In the genomic region with DNA sequence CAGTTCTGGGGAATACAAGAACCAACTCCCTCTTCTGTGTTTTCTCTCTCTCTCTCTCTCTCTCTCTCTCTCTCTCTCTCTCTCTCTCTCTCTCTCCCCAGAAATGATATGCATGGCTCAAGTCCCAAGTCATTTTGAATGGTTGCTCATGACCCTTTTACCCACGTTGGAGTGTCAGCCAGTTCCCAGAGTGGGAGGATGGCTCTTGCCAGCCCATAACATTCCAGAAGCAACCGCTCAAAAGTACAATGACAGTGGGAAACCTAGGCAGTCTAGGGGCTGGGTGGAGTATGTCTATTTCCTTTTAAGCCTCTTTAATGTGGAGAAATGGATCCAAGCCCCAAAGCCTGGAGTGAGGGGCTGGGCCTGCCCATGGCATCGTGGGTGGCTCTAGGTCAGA, we compare ENCODE assay signal across 16 mouse cellular contexts.
"Had no signal": no experiment of that assay in that cellular context is flagged by ENCODE, and none has a peak within 500 bp of the region (broad histone marks: within the 10 kb centered on the region; RNA-seq: fewer than 3 reads in every experiment).

No protein-coding gene starts in this region.

- H3K27me3 ChIP-seq: liver, embryonic 15.5 days; midbrain, embryonic 13.5 days; neural tube, embryonic 12.5 days; stomach, embryonic 15.5 days had no signal

- H3K4me3 ChIP-seq: limb, embryonic 10.5 days; liver, embryonic 15.5 days; midbrain, embryonic 13.5 days; myocyte; neural tube, embryonic 12.5 days; stomach, embryonic 15.5 days had no signal

- H3K36me3 ChIP-seq: limb, embryonic 10.5 days; liver, embryonic 15.5 days; midbrain, embryonic 13.5 days; neural tube, embryonic 12.5 days; stomach, embryonic 15.5 days had no signal

- H3K4me2 ChIP-seq: liver, embryonic 11.5 days; liver, embryonic 15.5 days; midbrain, embryonic 13.5 days; neural tube, embryonic 12.5 days; stomach, embryonic 15.5 days had no signal

- H3K4me1 ChIP-seq: limb, embryonic 10.5 days; liver, embryonic 15.5 days; neural tube, embryonic 12.5 days; stomach, embryonic 15.5 days had no signal

- ATAC-seq: lung, postnatal 0 days; midbrain, embryonic 13.5 days had no signal

- H3K9me3 ChIP-seq: limb, embryonic 10.5 days; liver, embryonic 15.5 days; midbrain, embryonic 13.5 days; neural tube, embryonic 12.5 days; stomach, embryonic 15.5 days had no signal

- H3K27ac ChIP-seq: kidney, postnatal 0 days; limb, embryonic 10.5 days; liver, embryonic 15.5 days; midbrain, embryonic 13.5 days; neural tube, embryonic 12.5 days; stomach, embryonic 15.5 days had no signal

- H3K9ac ChIP-seq: liver, embryonic 15.5 days; midbrain, embryonic 13.5 days; neural tube, embryonic 12.5 days; stomach, embryonic 15.5 days had no signal

- DNase-seq: kidney, adult 8-10 months; layer of hippocampus, adult 9-11 months; lung, adult 2 months; lung, postnatal 4 days; right cerebral cortex, postnatal 14 days; thymus, adult 2 months; thymus, postnatal 25 days had no signal
